Mouse (Mus musculus) heart, postnatal 0 days (tissue): ENCODE results near the gene Samd5.

Source experiments
- CTCF ChIP-seq: IDR thresholded peaks from 2 replicates; pipeline ENCODE4 v1.5.1; 2016; ENCODE audit warnings: antibody characterized with exemption, control low read depth, low read depth
- EP300 ChIP-seq: IDR thresholded peaks from 2 replicates; pipeline ENCODE4 v1.6.1; 2016; ENCODE audit warnings: antibody characterized with exemption, low read depth

DNA sequence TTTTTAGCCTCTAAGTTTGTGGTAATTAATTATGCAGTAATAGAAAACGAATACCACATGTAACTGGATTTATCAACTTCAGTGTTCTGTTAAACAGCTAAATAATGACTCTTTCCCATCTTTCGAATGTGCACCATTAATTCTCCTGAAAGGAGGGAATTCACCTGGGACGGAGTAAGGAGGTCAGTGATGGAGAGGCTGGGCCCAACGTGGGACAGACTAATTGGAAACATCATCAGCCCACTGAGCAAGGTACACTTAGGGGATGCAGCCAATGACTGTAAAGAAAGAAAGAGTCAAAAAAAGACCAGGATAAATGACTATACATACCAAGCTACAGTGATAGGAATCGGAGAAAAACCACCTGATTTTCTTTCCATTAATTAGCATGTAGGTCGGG lies 31.5 kb downstream of the Samd5 start:
- no peak for TF ChIP-seq CTCF
- TF ChIP-seq EP300: no peak
